Mouse (Mus musculus) CH12.LX (cell line): ENCODE data around the gene Slc4a4. TPM values are rescaled to one million over a fixed set of nuclear protein-coding genes. Genes with fewer than 3 reads are reported as not detected.

Experiments
- DNase-seq: peaks from one replicate; pipeline ENCODE4 v3.0.0-alpha.2; 2013; ENCODE audit errors: extremely low read depth
- H3K27ac ChIP-seq: 2 replicates; pipeline ENCODE4 v1.5.1; 2012; ENCODE audit warnings: low read depth, mild to moderate bottlenecking, control low read depth, moderate library complexity; ENCODE audit not compliant: insufficient read depth
- H3K27me3 ChIP-seq: replicated peaks from 2 replicates; pipeline ENCODE3; 2012; ENCODE audit warnings: inconsistent platforms
- H3K36me3 ChIP-seq, 2 experiments: replicated peaks in 1 of 2; 2 replicates each; pipeline versions ENCODE3 to v1.6.1; 2012; ENCODE audit warnings: inconsistent platforms in 1 of 2, low read length in 1 of 2, mild to moderate bottlenecking in 1 of 2, mixed read lengths in 1 of 2, moderate library complexity in 1 of 2; ENCODE audit not compliant: control insufficient read depth in 1 of 2, insufficient read depth in 1 of 2
- H3K4me1 ChIP-seq, 2 experiments: 2 replicates each; pipeline ENCODE4 v1.6.1; 2012; ENCODE audit warnings: inconsistent platforms in 1 of 2, moderate library complexity in 1 of 2; ENCODE audit not compliant: insufficient read depth in 2 of 2, control insufficient read depth in 1 of 2
- H3K4me2 ChIP-seq: 2 replicates; pipeline ENCODE4 v1.6.1; 2012; ENCODE audit warnings: low read depth, mild to moderate bottlenecking, control low read depth; ENCODE audit not compliant: poor library complexity, insufficient read depth, severe bottlenecking
- H3K4me3 ChIP-seq, 3 experiments: fragments of 150-350 bp in 1 of 3; sonication (generic) in 1 of 3; replicated peaks in 1 of 3; 2 replicates each; pipeline versions ENCODE3 to v1.5.1; 2011 to 2012; ENCODE audit warnings: low read depth in 2 of 3, low read length in 2 of 3, mild to moderate bottlenecking in 2 of 3, moderate library complexity in 2 of 3, control low read depth in 1 of 3, improper control_type of control experiment in 1 of 3, inconsistent platforms in 1 of 3, mixed read lengths in 1 of 3; ENCODE audit not compliant: poor library complexity in 1 of 3
- H3K79me2 ChIP-seq: replicated peaks from 2 replicates; pipeline ENCODE4 v1.6.1; 2012; ENCODE audit warnings: mild to moderate bottlenecking, moderate library complexity; ENCODE audit not compliant: control insufficient read depth, poor library complexity, insufficient read depth, severe bottlenecking; ENCODE audit errors: extremely low read depth
- H3K9ac ChIP-seq: 2 replicates; pipeline ENCODE4 v1.6.1; 2012; ENCODE audit warnings: low read depth, mild to moderate bottlenecking, control low read depth, moderate library complexity; ENCODE audit not compliant: insufficient read depth
- H3K9me3 ChIP-seq: replicated peaks from 2 replicates; pipeline ENCODE3; 2012; ENCODE audit warnings: low read length, inconsistent platforms, mixed read lengths
- CHD2 ChIP-seq: IDR thresholded peaks from 2 replicates; pipeline ENCODE4 v1.6.1; 2011; ENCODE audit warnings: low read length, improper control_type of control experiment
- CTCF ChIP-seq, 2 experiments: IDR thresholded peaks in 1 of 2; conservative IDR thresholded peaks in 1 of 2; 2 replicates each; pipeline ENCODE4 v1.5.1; 2011 to 2012; ENCODE audit warnings: low read depth in 2 of 2, low read length in 2 of 2, improper control_type of control experiment in 1 of 2, inconsistent platforms in 1 of 2, mild to moderate bottlenecking in 1 of 2, moderate library complexity in 1 of 2
- EP300 ChIP-seq: IDR thresholded peaks from 2 replicates; pipeline ENCODE4 v1.6.1; 2011; ENCODE audit warnings: low read length, improper control_type of control experiment
- GABPA ChIP-seq: IDR thresholded peaks from 2 replicates; pipeline ENCODE4 v1.6.1; 2012; ENCODE audit warnings: low read depth, low read length, improper control_type of control experiment, inconsistent platforms; ENCODE audit not compliant: insufficient replicate concordance
- JUN ChIP-seq: IDR thresholded peaks from 2 replicates; pipeline ENCODE4 v1.6.1; 2011; ENCODE audit warnings: low read depth, mild to moderate bottlenecking, low read length, improper control_type of control experiment, moderate library complexity; ENCODE audit not compliant: insufficient read depth
- JUND ChIP-seq: conservative IDR thresholded peaks from 2 replicates; pipeline ENCODE4 v1.6.1; 2011; ENCODE audit warnings: low read depth, low read length, improper control_type of control experiment
- MAFK ChIP-seq: IDR thresholded peaks from 2 replicates; pipeline ENCODE4 v1.6.1; 2011; ENCODE audit warnings: low read length, improper control_type of control experiment; ENCODE audit not compliant: insufficient replicate concordance
- MXI1 ChIP-seq: IDR thresholded peaks from 2 replicates; pipeline ENCODE4 v1.6.1; 2011; ENCODE audit warnings: mild to moderate bottlenecking, low read depth, low read length, improper control_type of control experiment
- NELFE ChIP-seq: IDR thresholded peaks from 2 replicates; pipeline ENCODE4 v1.6.1; 2011; ENCODE audit warnings: low read depth, low read length, improper control_type of control experiment
- NRF1 ChIP-seq: IDR thresholded peaks from 2 replicates; pipeline ENCODE4 v1.6.1; 2014; ENCODE audit warnings: low read depth, mild to moderate bottlenecking, inconsistent platforms, low read length, improper control_type of control experiment, moderate library complexity
- POLR2A ChIP-seq: IDR thresholded peaks from 2 replicates; pipeline ENCODE4 v1.6.1; 2011; ENCODE audit warnings: low read depth, mild to moderate bottlenecking, improper control_type of control experiment, low read length
- POLR2AphosphoS2 ChIP-seq: IDR thresholded peaks from 2 replicates; pipeline ENCODE4 v1.6.1; 2011; ENCODE audit warnings: low read depth, low read length, improper control_type of control experiment
- RAD21 ChIP-seq: IDR thresholded peaks from 2 replicates; pipeline ENCODE4 v1.6.1; 2011; ENCODE audit warnings: low read depth, mild to moderate bottlenecking, low read length, improper control_type of control experiment, moderate library complexity
- SMC3 ChIP-seq: IDR thresholded peaks from 2 replicates; pipeline ENCODE4 v1.6.1; 2011; ENCODE audit warnings: low read depth, low read length, improper control_type of control experiment
- TBP ChIP-seq: conservative IDR thresholded peaks from 2 replicates; pipeline ENCODE4 v1.6.1; 2011; ENCODE audit warnings: low read depth, low read length, improper control_type of control experiment
- UBTF ChIP-seq: IDR thresholded peaks from 2 replicates; pipeline ENCODE4 v1.6.1; 2012; ENCODE audit warnings: low read depth, mild to moderate bottlenecking, inconsistent platforms, low read length, improper control_type of control experiment, moderate library complexity
- USF2 ChIP-seq: conservative IDR thresholded peaks from 2 replicates; pipeline ENCODE4 v1.6.1; 2011; ENCODE audit warnings: low read depth, low read length, improper control_type of control experiment
- ZC3H11A ChIP-seq: IDR thresholded peaks from 2 replicates; pipeline ENCODE4 v1.6.1; 2012; ENCODE audit warnings: low read depth, mild to moderate bottlenecking, inconsistent platforms, low read length, improper control_type of control experiment
- ZKSCAN1 ChIP-seq: IDR thresholded peaks from 2 replicates; pipeline ENCODE4 v1.6.1; 2012; ENCODE audit warnings: low read depth, inconsistent platforms, low read length, improper control_type of control experiment, borderline replicate concordance
- ZNF384 ChIP-seq: IDR thresholded peaks from 2 replicates; pipeline ENCODE4 v1.6.1; 2012; ENCODE audit warnings: low read depth, low read length, improper control_type of control experiment, inconsistent platforms
- dilution Hi-C: fragments of 300-500 bp; cut with MboI; formaldehyde crosslinking; loops from 2 replicates; pipeline ENCODE4 v1.14.3; 2020; ENCODE audit warnings: low sequenced_read_pairs; ENCODE audit not compliant: extremely low pct_unique_long_range_greater_than_20kb, extremely low pct_ligation_motif_present
- in situ Hi-C: fragments of 300-500 bp; cut with MboI; formaldehyde crosslinking; loops from 3 replicates; pipeline ENCODE4 v1.14.3; 2019; ENCODE audit warnings: low sequenced_read_pairs, low pct_ligation_motif_present, low pct_unique_long_range_greater_than_20kb, mixed read lengths
- polyA plus RNA-seq: library from polyadenylated mRNA; unstranded; fragments of >175 nt; gene quantifications from 2 replicates; pipeline ENCODE4 v1.2.1, GENCODE M21; 2012; ENCODE audit warnings: low read depth; ENCODE audit not compliant: insufficient read length
- total RNA-seq, 2 experiments: library from RNA; depleted of rRNA; stranded (reverse); fragments of 300-350 nt in 1 of 2; fragments of >200 nt in 1 of 2; gene quantifications; 2 replicates each; pipeline ENCODE4 v1.2.3; 2012 to 2014

Gene Slc4a4
- total and polyA plus RNA-seq, 3 experiments, result not detected

- no peaks in the 10 kb centered on the region for H3K9me3 ChIP-seq
- dilution Hi-C loops (no loop called here), in situ Hi-C loops (no loop called here)
- no peaks in the 10 kb centered on the region for H3K36me3 ChIP-seq
- no peak for DNase-seq
- no peaks in the 10 kb centered on the region for H3K79me2 ChIP-seq
- H3K4me1 ChIP-seq, result no peaks in the 10 kb centered on the region
- no peak overlapping the region for H3K9ac ChIP-seq
- H3K27me3 ChIP-seq, result no peaks in the 10 kb centered on the region
- H3K4me3 ChIP-seq, result no peak overlapping the region
- no peak overlapping the region for H3K4me2 ChIP-seq
- no peak for TF ChIP-seq ZNF384
- TF ChIP-seq USF2, result no peak
- no peak for TF ChIP-seq GABPA
- TF ChIP-seq NELFE, result no peak
- TF ChIP-seq EP300, result no peak
- TF ChIP-seq MAFK, result no peak
- no peak for TF ChIP-seq SMC3
- TF ChIP-seq TBP, result no peak
- TF ChIP-seq MXI1, result no peak
- TF ChIP-seq CHD2, result no peak
- no peak for TF ChIP-seq ZKSCAN1
- no peak for TF ChIP-seq UBTF
- TF ChIP-seq, all 38 proteins: peak for 0
- H3K27ac ChIP-seq, result no peak overlapping the region
Measured at GRCm38 (mm10) chr5:88904841-88905240, 18.2 kb downstream of the Slc4a4 start.

- no peaks in the 10 kb centered on the region for H3K79me2 ChIP-seq
- no peak for DNase-seq
- no peak overlapping the region for H3K4me2 ChIP-seq
- dilution Hi-C loops (no loop called here), in situ Hi-C loops (no loop called here)
- no peak overlapping the region for H3K4me3 ChIP-seq
- H3K9ac ChIP-seq, result no peak overlapping the region
- H3K36me3 ChIP-seq, result no peaks in the 10 kb centered on the region
- no peaks in the 10 kb centered on the region for H3K4me1 ChIP-seq
- TF ChIP-seq TBP (no peak), JUND (no peak), POLR2A (no peak), JUN (no peak), CTCF (conservative IDR thresholded peaks at IDR 0.05 in 1 of 2, IDR thresholded peaks at IDR 0.05 in 1 of 2; ENCODE audit: low read depth in 2 of 2, low read length in 2 of 2) (peak in 1 of 2 experiments; percentile 24; a peak in 2 of 4 replicates), RAD21 (peak; percentile 1; the same call in 1 of the 2 replicates), POLR2AphosphoS2 (no peak), USF2 (no peak), NRF1 (no peak), ZC3H11A (no peak), CHD2 (no peak), MAFK (no peak)
- TF ChIP-seq, all 38 proteins: peak for 2
- Histone ChIP-seq H3K27ac (no peak overlapping the region), H3K27me3 (no peaks in the 10 kb centered on the region), H3K9me3 (no peaks in the 10 kb centered on the region)
Measured at GRCm38 (mm10) chr5:88907615-88908014, 21.0 kb downstream of the Slc4a4 start.
